18 mouse cellular contexts compared by ENCODE assay signal in the genomic region with DNA sequence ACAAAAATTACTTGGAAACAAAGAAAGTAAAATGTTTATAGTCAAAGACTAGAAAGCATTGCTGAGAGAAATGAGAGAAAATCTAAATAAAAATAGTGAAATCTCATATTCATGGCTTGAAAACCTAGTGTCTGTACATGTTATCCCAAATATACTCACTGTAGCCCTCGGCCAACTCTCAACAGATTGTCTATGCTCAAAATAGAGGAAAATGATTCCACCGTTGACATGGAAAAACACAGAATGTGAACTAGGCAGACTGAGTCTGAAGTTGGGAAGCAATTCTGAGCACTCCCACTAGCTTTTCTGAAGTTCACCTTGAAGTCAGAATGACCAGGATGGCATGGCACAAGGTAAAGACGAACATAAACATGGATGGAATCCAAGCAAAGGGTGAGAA.
DNase-seq lines count a peak whose midpoint lies in the region; ATAC-seq and TF ChIP-seq lines count a peak whose summit lies in the region.
"Had no signal": no experiment of that assay in that cellular context is flagged by ENCODE, and none has a peak within 500 bp of the region (broad histone marks: within the 10 kb centered on the region; RNA-seq: fewer than 3 reads in every experiment).

No protein-coding gene starts in this region.

- no peaks in the 10 kb centered on the region for H3K27me3 ChIP-seq in forebrain, postnatal 0 days (ENCODE audit: insufficient read depth, low read length)
- H3K27me3 ChIP-seq in forebrain, embryonic 12.5 days: no peaks in the 10 kb centered on the region
- H3K27me3 ChIP-seq: embryonic facial prominence, embryonic 12.5 days; heart, embryonic 12.5 days; hindbrain, embryonic 15.5 days; Patski had no signal

- H3K4me2 ChIP-seq in forebrain, postnatal 0 days (ENCODE audit: low read depth): no peak overlapping the region
- no peak overlapping the region for H3K4me2 ChIP-seq in forebrain, embryonic 12.5 days
- H3K4me2 ChIP-seq: embryonic facial prominence, embryonic 12.5 days; heart, embryonic 12.5 days; hindbrain, embryonic 15.5 days had no signal

- no peak overlapping the region for H3K4me3 ChIP-seq in forebrain, postnatal 0 days (ENCODE audit: low read depth, low read length)
- no peak overlapping the region for H3K4me3 ChIP-seq in forebrain, embryonic 12.5 days (replicated peaks)
- H3K4me3 ChIP-seq in layer of hippocampus, adult 2 months: peak overlapping the region; percentile 5; the same call in 1 of the 2 replicates
- H3K4me3 ChIP-seq in cortical plate, adult 2 months (ENCODE audit: insufficient read depth, low read length): no peak overlapping the region
- H3K4me3 ChIP-seq: embryonic facial prominence, embryonic 12.5 days; heart, embryonic 12.5 days; hindbrain, embryonic 15.5 days had no signal

- 74% methylated on average over 3 of the region's 3 CpGs for WGBS in forebrain, postnatal 0 days
- WGBS in forebrain, embryonic 12.5 days: 88% methylated on average over 3 of the region's 3 CpGs

- no peaks in the 10 kb centered on the region for H3K4me1 ChIP-seq in forebrain, postnatal 0 days (ENCODE audit: insufficient read depth)
- H3K4me1 ChIP-seq in forebrain, embryonic 12.5 days: no peaks in the 10 kb centered on the region
- H3K4me1 ChIP-seq in cortical plate, adult 2 months (ENCODE audit: control insufficient read depth, insufficient read depth, low read length): peaks cover 14% of the 10 kb centered on the region
- H3K4me1 ChIP-seq: embryonic facial prominence, embryonic 12.5 days; heart, embryonic 12.5 days; hindbrain, embryonic 15.5 days had no signal

- H3K9me3 ChIP-seq in forebrain, postnatal 0 days (ENCODE audit: low read length): no peaks in the 10 kb centered on the region
- H3K9me3 ChIP-seq in forebrain, embryonic 12.5 days: no peaks in the 10 kb centered on the region
- H3K9me3 ChIP-seq: embryonic facial prominence, embryonic 12.5 days; heart, embryonic 12.5 days; hindbrain, embryonic 15.5 days had no signal

- no peak for TF ChIP-seq CTCF in forebrain, postnatal 0 days (IDR thresholded peaks at IDR 0.05; ENCODE audit: low read depth)
- TF ChIP-seq CTCF in layer of hippocampus, adult 2 months (conservative IDR thresholded peaks at IDR 0.05): no peak
- no peak for TF ChIP-seq CTCF in cortical plate, adult 2 months (IDR thresholded peaks at IDR 0.05; ENCODE audit: extremely low read depth, insufficient read depth, low read length)

- no peak for ATAC-seq in forebrain, postnatal 0 days
- ATAC-seq in forebrain, embryonic 12.5 days (ENCODE audit: low FRiP score): no peak
- ATAC-seq: forebrain, embryonic 16.5 days; intestine, embryonic 16.5 days; Patski had no signal

- no peak overlapping the region for H3K27ac ChIP-seq in forebrain, postnatal 0 days (ENCODE audit: low read depth, low read length)
- H3K27ac ChIP-seq in forebrain, embryonic 12.5 days: no peak overlapping the region
- peak overlapping the region; percentile 80 for H3K27ac ChIP-seq in layer of hippocampus, adult 2 months
- peak overlapping the region; percentile 92; the same call in 1 of the 2 replicates for H3K27ac ChIP-seq in cortical plate, adult 2 months (ENCODE audit: insufficient read depth, low read length)
- H3K27ac ChIP-seq: embryonic facial prominence, embryonic 12.5 days; hindbrain, embryonic 15.5 days had no signal

- no peaks in the 10 kb centered on the region for H3K36me3 ChIP-seq in forebrain, postnatal 0 days (ENCODE audit: insufficient read depth)
- H3K36me3 ChIP-seq in forebrain, embryonic 12.5 days (replicated peaks): no peaks in the 10 kb centered on the region
- H3K36me3 ChIP-seq: embryonic facial prominence, embryonic 12.5 days; heart, embryonic 12.5 days; hindbrain, embryonic 15.5 days had no signal

- no peak for TF ChIP-seq POLR2A in cortical plate, adult 2 months (IDR thresholded peaks at IDR 0.05; ENCODE audit: extremely low read depth, insufficient read depth, low read length)

- peak; percentile 30 for DNase-seq in forebrain, postnatal 0 days
- DNase-seq in layer of hippocampus, adult 2 months (ENCODE audit: low spot score in 2 of 2): no peak
- no peak for DNase-seq in layer of hippocampus, postnatal 25 days (ENCODE audit: extremely low spot score in 1 of 2, low spot score in 1 of 2)
- peak; percentile 88 for DNase-seq in brain, adult 2 months (ENCODE audit: low read depth, low spot score)
- DNase-seq in testis, postnatal 14 days (ENCODE audit: low spot score): no peak
- DNase-seq: adrenal gland, adult 2 months; adrenal gland, postnatal 25 days; cerebellum, adult 11 months; gastrocnemius, postnatal 14 days; heart, postnatal 36 days had no signal

- H3K9ac ChIP-seq in forebrain, postnatal 0 days: no peak overlapping the region
- no peak overlapping the region for H3K9ac ChIP-seq in forebrain, embryonic 12.5 days
- H3K9ac ChIP-seq: embryonic facial prominence, embryonic 12.5 days; heart, embryonic 12.5 days; hindbrain, embryonic 15.5 days had no signal

Comparison
In these comparisons a context has a peak if more than half of its experiments do, and no peak if none do; other contexts are left out.
1. DNase-seq: peak in forebrain, postnatal 0 days (single experiment) and brain, adult 2 months (single experiment); none in layer of hippocampus, adult 2 months (0 of 2), layer of hippocampus, postnatal 25 days (0 of 2) and testis, postnatal 14 days (single experiment).
2. H3K27ac ChIP-seq: peak in layer of hippocampus, adult 2 months (single experiment) and cortical plate, adult 2 months (single experiment); none in forebrain, postnatal 0 days (single experiment) and forebrain, embryonic 12.5 days (single experiment).